Mouse (Mus musculus): ENCODE measurements around the gene Gm20388. TPM values are rescaled to one million over a fixed set of nuclear protein-coding genes. Genes with fewer than 3 reads are reported as not detected.
A peak's percentile ranks its signal among the peaks of the same experiment; 100 is the strongest.

The Gm20388 gene
- polyA plus RNA-seq, 1 experiment from 2014 or later, result not detected

GRCm38 (mm10) chr8:120227578-120227876 lies 316.9 kb downstream of the Gm20388 start:
- H3K4me1 ChIP-seq (ENCODE audit: control insufficient read depth, insufficient read depth, low read length), result peaks cover 74% of the 10 kb centered on the region
- H3K36me3 ChIP-seq (ENCODE audit: control insufficient read depth, insufficient read depth, low read length), result no peaks in the 10 kb centered on the region
- ATAC-seq (ENCODE audit: insufficient number of reproducible peaks, low FRiP score, low TSS enrichment, low read depth), result no peak
- H3K27me3 ChIP-seq (ENCODE audit: control insufficient read depth, insufficient read depth, low read length), result no peaks in the 10 kb centered on the region
- H3K4me2 ChIP-seq (ENCODE audit: low read depth, severe bottlenecking), result peak overlapping the region; percentile 99
- H3K9ac ChIP-seq (ENCODE audit: low read length), result peak overlapping the region; percentile 55; the same call in 1 of the 2 replicates
- no peak overlapping the region; the same call in 1 of the 2 replicates for H3K27ac ChIP-seq (replicated peaks; ENCODE audit: low read depth, low read length)
- no peak for DNase-seq (ENCODE audit: low spot score)
- peak overlapping the region; percentile 67 for H3K4me3 ChIP-seq (ENCODE audit: low read depth, low read length)
- H3K9me3 ChIP-seq (ENCODE audit: control insufficient read depth, low read length), result no peaks in the 10 kb centered on the region

DNA sequence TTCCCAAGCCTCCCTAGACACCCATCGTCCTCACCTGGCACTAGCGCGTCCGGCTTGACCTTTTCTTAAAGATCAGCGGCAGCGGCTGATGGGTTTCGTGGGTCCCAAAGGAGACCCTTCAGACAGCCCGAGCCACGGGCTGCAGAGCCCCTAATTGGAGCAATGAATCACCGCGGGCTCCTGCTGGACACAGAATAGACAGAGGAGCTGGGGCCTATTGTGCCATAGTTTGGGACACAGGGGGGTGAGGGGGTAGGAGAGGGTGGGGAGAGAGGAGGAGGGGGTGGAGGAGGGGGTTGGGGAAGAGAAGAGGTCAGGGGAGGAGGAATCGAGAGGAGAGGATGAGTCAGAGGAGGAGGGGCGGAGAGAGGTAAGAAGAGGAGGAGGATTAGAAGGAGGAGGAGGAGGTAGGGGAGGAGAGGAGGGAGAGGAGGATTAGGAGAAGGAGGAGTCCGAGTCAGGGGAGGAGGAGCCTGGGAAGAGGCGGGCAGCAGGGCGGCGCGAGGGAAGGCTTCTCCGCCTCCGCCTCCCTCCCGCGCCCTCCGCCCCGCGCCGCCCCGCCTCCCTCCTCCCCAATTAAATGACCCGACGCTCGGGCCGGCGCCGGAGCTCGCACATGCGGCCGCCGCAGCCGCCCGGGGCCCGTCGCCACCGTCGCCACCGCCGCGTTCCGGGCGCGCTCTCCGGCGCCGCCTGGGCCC lies 317.4 kb downstream of the Gm20388 start, which contains the start of gene Gse1:
Gse1 (plus strand) TSS at position 566 of the 701 bp plus-strand sequence.
- Histone ChIP-seq H3K4me1 (ENCODE audit: control insufficient read depth, insufficient read depth, low read length) (peaks cover 74% of the 10 kb centered on the region), H3K27ac (replicated peaks; ENCODE audit: low read depth, low read length) (peak within 1 kb of the TSS; percentile 59), H3K27me3 (ENCODE audit: control insufficient read depth, insufficient read depth, low read length) (no peaks in the 10 kb centered on the region), H3K9me3 (ENCODE audit: control insufficient read depth, low read length) (no peaks in the 10 kb centered on the region), H3K36me3 (ENCODE audit: control insufficient read depth, insufficient read depth, low read length) (no peaks in the 10 kb centered on the region), H3K4me3 (ENCODE audit: low read depth, low read length) (peak within 1 kb of the TSS; percentile 67), H3K9ac (ENCODE audit: low read length) (peak within 1 kb of the TSS; percentile 77), H3K4me2 (ENCODE audit: low read depth, severe bottlenecking) (peak within 1 kb of the TSS; percentile 99)
- DNase-seq (ENCODE audit: low spot score), result peak; percentile 86
- WGBS, result 3% methylated on average over 13 of the region's 52 CpGs
- ATAC-seq (ENCODE audit: insufficient number of reproducible peaks, low FRiP score, low TSS enrichment, low read depth), result peak; percentile 71

DNA sequence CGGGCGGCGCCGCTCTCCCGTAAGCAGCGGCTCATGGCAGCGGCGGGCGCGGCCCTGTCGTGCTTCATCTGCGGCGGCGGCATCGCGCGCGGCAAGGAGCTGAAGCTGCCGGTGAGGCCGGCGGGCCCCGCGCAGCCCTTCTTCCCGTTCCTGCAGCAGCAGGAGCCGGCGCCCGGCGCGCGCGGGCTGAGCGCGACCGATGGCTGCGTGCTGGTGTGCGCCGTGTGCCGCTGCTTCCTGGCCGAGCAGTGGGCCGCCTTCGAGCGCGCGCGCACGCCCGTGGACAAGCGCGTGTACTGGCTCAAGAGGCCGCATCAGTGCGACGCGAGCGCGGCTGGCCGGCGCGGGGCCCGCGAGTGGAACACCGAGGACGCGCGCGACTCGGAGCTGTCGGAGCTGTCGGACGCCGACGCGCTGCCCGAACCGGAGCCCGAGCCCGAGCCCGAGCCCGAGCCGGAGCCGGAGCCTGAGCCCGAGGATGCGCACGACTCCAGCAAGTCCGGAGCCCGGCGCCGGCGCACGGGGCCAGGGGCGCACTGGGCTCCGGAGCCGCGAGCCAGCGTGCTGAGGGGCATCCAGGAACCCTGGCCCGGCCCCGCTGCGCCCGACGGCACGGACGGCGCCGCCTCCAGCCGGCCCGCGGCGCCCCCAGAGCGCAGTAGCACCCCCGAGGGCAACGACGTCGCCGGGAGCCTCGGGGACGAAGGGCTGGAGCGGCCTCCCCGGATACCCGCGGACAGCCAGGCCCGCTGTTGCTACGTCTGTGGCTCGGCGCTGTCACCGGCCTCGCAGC lies 318.3 kb downstream of the Gm20388 start:
- DNase-seq (ENCODE audit: low spot score) (peak; percentile 57), ATAC-seq (ENCODE audit: insufficient number of reproducible peaks, low FRiP score, low TSS enrichment, low read depth) (no peak)
- peak overlapping the region; percentile 67 for H3K4me3 ChIP-seq (ENCODE audit: low read depth, low read length)
- H3K36me3 ChIP-seq (ENCODE audit: control insufficient read depth, insufficient read depth, low read length), result no peaks in the 10 kb centered on the region
- peak overlapping the region; percentile 77 for H3K9ac ChIP-seq (ENCODE audit: low read length)
- under 1% methylated on average over 93 of the region's 125 CpGs for WGBS
- H3K4me1 ChIP-seq (ENCODE audit: control insufficient read depth, insufficient read depth, low read length), result peaks cover 83% of the 10 kb centered on the region
- H3K4me2 ChIP-seq (ENCODE audit: low read depth, severe bottlenecking), result peak overlapping the region; percentile 99
- H3K27me3 ChIP-seq (ENCODE audit: control insufficient read depth, insufficient read depth, low read length), result no peaks in the 10 kb centered on the region
- peak overlapping the region; percentile 59 for H3K27ac ChIP-seq (replicated peaks; ENCODE audit: low read depth, low read length)
- H3K9me3 ChIP-seq (ENCODE audit: control insufficient read depth, low read length), result no peaks in the 10 kb centered on the region

DNA sequence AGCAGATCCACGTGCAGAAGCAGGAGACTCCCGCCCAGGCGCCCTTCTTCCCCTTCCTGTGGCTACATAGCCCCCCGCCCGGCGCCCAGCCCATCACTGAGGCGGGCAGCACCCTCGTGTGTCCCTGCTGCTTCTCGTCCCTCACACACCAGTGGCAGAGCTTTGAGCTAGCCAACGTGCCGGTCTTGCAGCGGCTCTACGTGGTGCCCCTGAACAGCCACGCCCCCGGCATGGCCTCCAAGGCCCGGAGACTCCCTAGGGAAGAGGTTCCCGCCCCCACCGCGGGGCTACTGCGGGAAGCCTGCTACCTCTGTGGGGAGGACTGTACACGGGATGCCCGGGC lies 318.9 kb downstream of the Gm20388 start:
- WGBS, result under 1% methylated on average over 20 of the region's 22 CpGs
- Histone ChIP-seq H3K4me2 (ENCODE audit: low read depth, severe bottlenecking) (peak overlapping the region; percentile 99), H3K9ac (ENCODE audit: low read length) (peak overlapping the region; percentile 77), H3K9me3 (ENCODE audit: control insufficient read depth, low read length) (no peaks in the 10 kb centered on the region), H3K36me3 (ENCODE audit: control insufficient read depth, insufficient read depth, low read length) (no peaks in the 10 kb centered on the region), H3K27ac (replicated peaks; ENCODE audit: low read depth, low read length) (no peak overlapping the region), H3K27me3 (ENCODE audit: control insufficient read depth, insufficient read depth, low read length) (no peaks in the 10 kb centered on the region), H3K4me3 (ENCODE audit: low read depth, low read length) (peak overlapping the region; percentile 67), H3K4me1 (ENCODE audit: control insufficient read depth, insufficient read depth, low read length) (peaks cover 84% of the 10 kb centered on the region)
- DNase-seq (ENCODE audit: low spot score) (peak; percentile 68), ATAC-seq (ENCODE audit: insufficient number of reproducible peaks, low FRiP score, low TSS enrichment, low read depth) (no peak)

DNA sequence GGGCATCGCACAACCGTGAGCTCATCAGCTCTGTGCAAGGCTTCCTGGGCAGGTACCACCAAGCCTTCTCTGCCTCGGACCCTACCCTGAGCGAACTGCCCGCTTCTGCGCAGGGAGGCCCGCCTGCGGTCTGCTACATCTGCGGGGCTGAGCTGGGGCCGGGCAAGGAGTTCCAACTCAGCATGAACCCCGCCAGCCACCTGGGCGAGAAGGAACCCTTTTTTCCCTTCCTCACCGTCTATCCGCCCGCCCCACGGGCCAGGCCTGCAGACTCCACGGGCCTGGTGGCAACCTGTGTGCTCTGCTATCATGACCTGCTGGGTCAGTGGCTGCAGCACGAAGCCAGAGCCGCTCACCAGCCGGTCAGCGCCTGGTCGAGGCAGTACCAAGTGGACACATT lies 319.4 kb downstream of the Gm20388 start:
- no peak for DNase-seq (ENCODE audit: low spot score)
- Histone ChIP-seq H3K9ac (ENCODE audit: low read length) (peak overlapping the region; percentile 77), H3K4me1 (ENCODE audit: control insufficient read depth, insufficient read depth, low read length) (peaks cover 83% of the 10 kb centered on the region), H3K27ac (replicated peaks; ENCODE audit: low read depth, low read length) (no peak overlapping the region), H3K4me2 (ENCODE audit: low read depth, severe bottlenecking) (peak overlapping the region; percentile 99), H3K4me3 (ENCODE audit: low read depth, low read length) (peak overlapping the region; percentile 67), H3K9me3 (ENCODE audit: control insufficient read depth, low read length) (no peaks in the 10 kb centered on the region), H3K27me3 (ENCODE audit: control insufficient read depth, insufficient read depth, low read length) (no peaks in the 10 kb centered on the region), H3K36me3 (ENCODE audit: control insufficient read depth, insufficient read depth, low read length) (no peaks in the 10 kb centered on the region)
- no peak for ATAC-seq (ENCODE audit: insufficient number of reproducible peaks, low FRiP score, low TSS enrichment, low read depth)
- WGBS, result 6% methylated on average over 22 of the region's 22 CpGs

DNA sequence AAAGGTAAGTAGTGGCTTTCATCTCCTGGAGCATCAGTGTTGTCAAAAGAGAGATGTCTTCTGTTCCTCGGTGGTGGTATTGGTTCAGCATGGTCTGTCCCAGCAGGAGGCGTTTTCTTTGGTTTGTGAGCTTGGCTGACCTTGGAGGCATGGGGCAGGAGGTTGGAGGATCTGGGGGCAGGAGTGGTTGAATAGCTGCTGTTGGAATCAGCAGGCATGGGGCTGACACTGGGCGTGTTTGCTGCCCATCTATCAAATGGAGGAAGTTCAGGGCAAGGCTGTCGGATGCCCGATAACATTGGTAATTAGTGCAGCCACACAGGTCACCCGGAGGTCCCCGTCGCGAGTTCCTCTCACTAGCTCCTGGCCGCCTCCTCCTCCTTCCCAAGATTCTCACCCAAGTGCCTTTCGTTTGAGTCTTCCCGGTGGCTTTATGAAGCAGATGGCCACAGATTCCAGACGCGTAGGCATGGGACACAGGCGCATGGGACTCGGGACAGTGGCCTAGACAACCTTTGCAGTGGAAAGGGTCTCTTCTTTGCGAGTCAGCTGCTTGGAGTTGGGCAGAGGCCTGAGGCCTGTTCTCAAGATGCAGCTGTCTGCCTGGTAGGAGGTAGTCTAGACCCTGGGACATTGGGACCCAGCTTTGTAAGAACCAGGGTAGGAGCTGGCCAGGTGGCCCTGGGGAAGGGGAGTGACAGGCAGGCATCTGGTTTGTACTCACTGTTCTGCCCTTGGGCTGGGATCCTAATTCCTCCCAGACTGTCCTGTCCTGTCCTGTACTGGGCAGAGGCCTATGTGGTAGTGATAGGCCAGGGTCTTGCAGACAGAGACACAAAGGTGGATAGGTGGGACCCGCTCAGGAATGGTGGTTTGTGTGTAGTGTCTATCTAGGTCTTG lies 320.3 kb downstream of the Gm20388 start:
- no peak overlapping the region for H3K27ac ChIP-seq (replicated peaks; ENCODE audit: low read depth, low read length)
- no peaks in the 10 kb centered on the region for H3K36me3 ChIP-seq (ENCODE audit: control insufficient read depth, insufficient read depth, low read length)
- 17% methylated on average over 18 of the region's 18 CpGs for WGBS
- H3K4me3 ChIP-seq (ENCODE audit: low read depth, low read length), result peak overlapping the region; percentile 67
- H3K4me1 ChIP-seq (ENCODE audit: control insufficient read depth, insufficient read depth, low read length), result peaks cover 76% of the 10 kb centered on the region
- DNase-seq (ENCODE audit: low spot score) (no peak), ATAC-seq (ENCODE audit: insufficient number of reproducible peaks, low FRiP score, low TSS enrichment, low read depth) (no peak)
- peak overlapping the region; percentile 99 for H3K4me2 ChIP-seq (ENCODE audit: low read depth, severe bottlenecking)
- H3K9me3 ChIP-seq (ENCODE audit: control insufficient read depth, low read length), result no peaks in the 10 kb centered on the region
- no peaks in the 10 kb centered on the region for H3K27me3 ChIP-seq (ENCODE audit: control insufficient read depth, insufficient read depth, low read length)
- H3K9ac ChIP-seq (ENCODE audit: low read length), result peak overlapping the region; percentile 56

DNA sequence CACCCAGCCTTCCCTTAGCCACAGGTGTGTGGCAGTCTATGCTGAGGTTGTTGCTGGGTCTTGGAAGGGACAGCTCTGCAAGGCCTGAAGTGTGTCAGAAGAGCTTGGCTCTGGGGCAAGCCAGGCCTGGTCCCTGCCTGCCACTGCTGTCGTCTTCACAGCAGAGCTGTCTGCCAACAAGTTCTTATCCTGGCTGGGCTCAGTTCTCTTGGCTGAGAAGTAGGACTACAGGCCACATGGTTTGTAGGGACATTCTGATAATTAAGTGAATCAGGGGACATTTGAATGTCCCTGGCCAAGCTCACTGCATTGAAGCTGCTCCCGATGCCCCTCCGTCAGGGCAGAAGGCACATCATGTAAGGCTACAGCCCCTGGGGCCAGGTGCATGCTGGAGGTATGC lies 321.2 kb downstream of the Gm20388 start:
- Histone ChIP-seq H3K9me3 (ENCODE audit: control insufficient read depth, low read length) (no peaks in the 10 kb centered on the region), H3K27ac (replicated peaks; ENCODE audit: low read depth, low read length) (no peak overlapping the region; the same call in 1 of the 2 replicates), H3K4me1 (ENCODE audit: control insufficient read depth, insufficient read depth, low read length) (peaks cover 69% of the 10 kb centered on the region), H3K4me2 (ENCODE audit: low read depth, severe bottlenecking) (peak overlapping the region; percentile 99), H3K9ac (ENCODE audit: low read length) (peak overlapping the region; percentile 43; the same call in 1 of the 2 replicates), H3K4me3 (ENCODE audit: low read depth, low read length) (peak overlapping the region; percentile 67), H3K27me3 (ENCODE audit: control insufficient read depth, insufficient read depth, low read length) (no peaks in the 10 kb centered on the region), H3K36me3 (ENCODE audit: control insufficient read depth, insufficient read depth, low read length) (no peaks in the 10 kb centered on the region)
- no peak for DNase-seq (ENCODE audit: low spot score)
- 72% methylated on average over 3 of the region's 3 CpGs for WGBS
- no peak for ATAC-seq (ENCODE audit: insufficient number of reproducible peaks, low FRiP score, low TSS enrichment, low read depth)

GRCm38 (mm10) chr8:120232398-120232797 lies 321.8 kb downstream of the Gm20388 start:
- Histone ChIP-seq H3K27ac (replicated peaks; ENCODE audit: low read depth, low read length) (no peak overlapping the region), H3K36me3 (ENCODE audit: control insufficient read depth, insufficient read depth, low read length) (peaks cover under 1% of the 10 kb centered on the region; the same call in 1 of the 2 replicates), H3K4me1 (ENCODE audit: control insufficient read depth, insufficient read depth, low read length) (peaks cover 64% of the 10 kb centered on the region), H3K9me3 (ENCODE audit: control insufficient read depth, low read length) (no peaks in the 10 kb centered on the region), H3K4me2 (ENCODE audit: low read depth, severe bottlenecking) (peak overlapping the region; percentile 99), H3K27me3 (ENCODE audit: control insufficient read depth, insufficient read depth, low read length) (no peaks in the 10 kb centered on the region), H3K4me3 (ENCODE audit: low read depth, low read length) (peak overlapping the region; percentile 67), H3K9ac (ENCODE audit: low read length) (peak overlapping the region; percentile 43)
- ATAC-seq (ENCODE audit: insufficient number of reproducible peaks, low FRiP score, low TSS enrichment, low read depth) (no peak), DNase-seq (ENCODE audit: low spot score) (no peak)
- WGBS, result 45% methylated on average over 4 of the region's 4 CpGs
